Mouse (Mus musculus): ENCODE data around the gene Ttc3. TPM values are rescaled to one million over a fixed set of nuclear protein-coding genes. Genes with fewer than 3 reads are reported as not detected.

Ttc3 gene
- polyA plus RNA-seq (2015; fragmentation: Illumina TruSeq; extraction: RNeasy Lipid Tissue Mini Kit (QIAGEN cat#74804); ENCODE audit: low read depth, low replicate concordance), result 603 TPM

GRCm38 (mm10) chr16:94370173-94370914 lies at the start of gene Ttc3:
Ttc3 (plus strand) TSS chr16:94370618.

GRCm38 (mm10) chr16:94327781-94328711 lies 42.4 kb upstream of the Ttc3 start, which contains the start of gene Ripply3:
Ripply3 (plus strand) TSS chr16:94328420.

GRCm38 (mm10) chr16:94371301-94371931 lies 998 bp downstream of the Ttc3 start, which contains the start of gene Pigp:
Pigp (minus strand) TSS chr16:94371842.

Other genes starting within 250 kb of the Ttc3 start
- gene Hlcs, start 57.0 kb upstream of the Ttc3 start, polyA plus RNA-seq (2015; fragmentation: Illumina TruSeq; extraction: RNeasy Lipid Tissue Mini Kit (QIAGEN cat#74804); ENCODE audit: low read depth, low replicate concordance), result 7.8 TPM
- 0.59 TPM for gene Ripply3, start 42.2 kb upstream of the Ttc3 start, polyA plus RNA-seq (2015; fragmentation: Illumina TruSeq; extraction: RNeasy Lipid Tissue Mini Kit (QIAGEN cat#74804); ENCODE audit: low read depth, low replicate concordance)
- 90.6 TPM for gene Pigp, start 1.2 kb downstream of the Ttc3 start, polyA plus RNA-seq (2015; fragmentation: Illumina TruSeq; extraction: RNeasy Lipid Tissue Mini Kit (QIAGEN cat#74804); ENCODE audit: low read depth, low replicate concordance)
- gene Vps26c, start 156.2 kb downstream of the Ttc3 start, polyA plus RNA-seq (2015; fragmentation: Illumina TruSeq; extraction: RNeasy Lipid Tissue Mini Kit (QIAGEN cat#74804); ENCODE audit: low read depth, low replicate concordance), result 43.2 TPM
- 40.9 TPM for gene Dyrk1a, start 199.4 kb downstream of the Ttc3 start, polyA plus RNA-seq (2015; fragmentation: Illumina TruSeq; extraction: RNeasy Lipid Tissue Mini Kit (QIAGEN cat#74804); ENCODE audit: low read depth, low replicate concordance)